9 mouse cellular contexts compared by ENCODE assay signal in the genomic region with DNA sequence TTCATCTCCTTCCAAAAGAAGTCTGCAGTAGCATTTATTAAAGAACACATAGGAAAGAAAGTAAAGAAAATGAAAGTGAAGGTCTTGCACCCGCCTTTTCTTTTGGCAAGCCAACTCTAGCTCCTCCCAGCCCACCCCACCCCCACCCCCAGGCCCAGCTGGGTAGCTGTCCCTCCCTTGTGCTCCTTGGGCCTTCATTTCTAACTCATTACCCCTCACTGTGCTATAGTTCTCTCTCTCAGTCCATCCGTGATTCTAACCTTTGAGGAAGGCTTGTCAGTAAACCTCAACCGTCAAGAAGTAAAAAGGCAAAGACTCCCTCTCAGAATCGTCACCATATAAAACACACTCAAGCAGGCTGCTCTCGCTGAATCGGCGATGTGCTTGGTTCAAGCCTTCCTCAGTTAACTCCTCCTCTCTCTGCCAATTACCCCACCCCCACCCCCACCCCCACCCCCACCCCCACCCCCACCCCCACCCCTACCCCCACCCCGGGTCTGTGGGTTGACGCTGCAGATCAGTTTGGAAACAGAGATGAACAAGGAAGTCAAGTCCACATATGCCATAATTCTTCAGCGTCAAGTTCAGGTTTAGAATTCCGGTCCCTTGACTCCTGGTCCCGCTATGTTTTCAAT. TPM values are rescaled to one million over a fixed set of nuclear protein-coding genes. Genes with fewer than 3 reads are reported as not detected.
DNase-seq lines count a peak whose midpoint lies in the region; ATAC-seq and TF ChIP-seq lines count a peak whose summit lies in the region.
"Had no signal": no experiment of that assay in that cellular context is flagged by ENCODE, and none has a peak within 500 bp of the region (broad histone marks: within the 10 kb centered on the region; RNA-seq: fewer than 3 reads in every experiment).

No protein-coding gene starts in this region.

- ATAC-seq in lung, embryonic 14.5 days (ENCODE audit: insufficient read depth): peak; percentile 55; the same call in 1 of the 2 replicates
- ATAC-seq in embryonic facial prominence, embryonic 13.5 days (ENCODE audit: insufficient number of reproducible peaks, insufficient read depth, low FRiP score, low TSS enrichment, low read depth): no peak
- no peak for ATAC-seq in intestine, embryonic 16.5 days
- peak; percentile 32; the same call in 1 of the 2 replicates for ATAC-seq in neural tube, embryonic 14.5 days (ENCODE audit: low read depth)

- no peak for TF ChIP-seq CTCF in lung, embryonic 14.5 days (IDR thresholded peaks at IDR 0.05; ENCODE audit: low read depth)

- H3K27ac ChIP-seq in lung, embryonic 14.5 days (ENCODE audit: low read depth): peak overlapping the region; percentile 43; the same call in 1 of the 2 replicates
- no peak overlapping the region for H3K27ac ChIP-seq in embryonic facial prominence, embryonic 13.5 days
- no peak overlapping the region for H3K27ac ChIP-seq in intestine, embryonic 16.5 days (ENCODE audit: low read length)
- no peak overlapping the region for H3K27ac ChIP-seq in neural tube, embryonic 14.5 days (ENCODE audit: low read depth, low read length)

- no peak for DNase-seq in lung, embryonic 14.5 days
- DNase-seq in lung, postnatal 36 days: no peak
- DNase-seq in adrenal gland, postnatal 10 days: no peak
- DNase-seq in frontal cortex, postnatal 10 days (ENCODE audit: low spot score in 2 of 2): no peak
- no peak for DNase-seq in urinary bladder, postnatal 10 days (ENCODE audit: low spot score)
- DNase-seq: adrenal gland, adult 2 months had no signal

- 15% methylated on average over 12 of the region's 12 CpGs for WGBS in lung, embryonic 14.5 days
- 15% methylated on average over 12 of the region's 12 CpGs for WGBS in embryonic facial prominence, embryonic 13.5 days
- 22% methylated on average over 12 of the region's 12 CpGs for WGBS in intestine, embryonic 16.5 days
- WGBS in neural tube, embryonic 14.5 days: 7% methylated on average over 12 of the region's 12 CpGs

- H3K4me3 ChIP-seq in lung, embryonic 14.5 days (ENCODE audit: low read depth, low read length): no peak overlapping the region
- H3K4me3 ChIP-seq in embryonic facial prominence, embryonic 13.5 days: peak overlapping the region; percentile 4; the same call in 1 of the 2 replicates
- no peak overlapping the region for H3K4me3 ChIP-seq in intestine, embryonic 16.5 days (ENCODE audit: low read length)
- no peak overlapping the region for H3K4me3 ChIP-seq in neural tube, embryonic 14.5 days (ENCODE audit: low read depth, low read length)

- H3K4me1 ChIP-seq in lung, embryonic 14.5 days (ENCODE audit: insufficient read depth): 0 out of 2 replicates have a peak, but pooled peaks cover 8% of the 10 kb centered on the region
- H3K4me1 ChIP-seq in embryonic facial prominence, embryonic 13.5 days: peaks cover 22% of the 10 kb centered on the region
- H3K4me1 ChIP-seq in intestine, embryonic 16.5 days (ENCODE audit: control insufficient read depth, insufficient read depth, low read length): 0 out of 2 replicates have a peak, but pooled peaks cover 2% of the 10 kb centered on the region
- 0 out of 2 replicates have a peak, but pooled peaks cover 5% of the 10 kb centered on the region for H3K4me1 ChIP-seq in neural tube, embryonic 14.5 days (ENCODE audit: control insufficient read depth, insufficient read depth, low read length)

- no peaks in the 10 kb centered on the region for H3K36me3 ChIP-seq in lung, embryonic 14.5 days (ENCODE audit: insufficient read depth)
- H3K36me3 ChIP-seq in embryonic facial prominence, embryonic 13.5 days: no peaks in the 10 kb centered on the region
- H3K36me3 ChIP-seq in intestine, embryonic 16.5 days (ENCODE audit: control insufficient read depth, insufficient read depth, low read length): no peaks in the 10 kb centered on the region
- no peaks in the 10 kb centered on the region for H3K36me3 ChIP-seq in neural tube, embryonic 14.5 days (ENCODE audit: control insufficient read depth, insufficient read depth, low read length)

- H3K9ac ChIP-seq in lung, embryonic 14.5 days: no peak overlapping the region
- no peak overlapping the region for H3K9ac ChIP-seq in embryonic facial prominence, embryonic 13.5 days
- H3K9ac ChIP-seq in intestine, embryonic 16.5 days (ENCODE audit: low read depth, low read length): no peak overlapping the region
- H3K9ac ChIP-seq in neural tube, embryonic 14.5 days (replicated peaks; ENCODE audit: low read depth, low read length): no peak overlapping the region

- H3K9me3 ChIP-seq in lung, embryonic 14.5 days (ENCODE audit: low read depth, low read length): no peaks in the 10 kb centered on the region
- no peaks in the 10 kb centered on the region for H3K9me3 ChIP-seq in embryonic facial prominence, embryonic 13.5 days
- H3K9me3 ChIP-seq in intestine, embryonic 16.5 days (ENCODE audit: control insufficient read depth, low read length): no peaks in the 10 kb centered on the region
- no peaks in the 10 kb centered on the region for H3K9me3 ChIP-seq in neural tube, embryonic 14.5 days (ENCODE audit: control insufficient read depth, low read length)

- H3K27me3 ChIP-seq in lung, embryonic 14.5 days (ENCODE audit: insufficient read depth, low read length): no peaks in the 10 kb centered on the region
- no peaks in the 10 kb centered on the region for H3K27me3 ChIP-seq in embryonic facial prominence, embryonic 13.5 days
- H3K27me3 ChIP-seq in intestine, embryonic 16.5 days (replicated peaks; ENCODE audit: control insufficient read depth, insufficient read depth, low read length): no peaks in the 10 kb centered on the region
- no peaks in the 10 kb centered on the region for H3K27me3 ChIP-seq in neural tube, embryonic 14.5 days (ENCODE audit: control insufficient read depth, insufficient read depth, low read length)

- peak overlapping the region; percentile 42 for H3K4me2 ChIP-seq in lung, embryonic 14.5 days
- H3K4me2 ChIP-seq in embryonic facial prominence, embryonic 13.5 days: peak overlapping the region; percentile 43
- H3K4me2 ChIP-seq in intestine, embryonic 16.5 days (ENCODE audit: low read depth, low read length): peak overlapping the region; percentile 22; the same call in 1 of the 2 replicates
- H3K4me2 ChIP-seq in neural tube, embryonic 14.5 days (ENCODE audit: low read depth, low read length): peak overlapping the region; percentile 33

RNA-seq across cellular contexts. Expression of a gene that starts 5.9 kb away (rescaled TPM):
- polyA plus RNA-seq in lung, embryonic 14.5 days (2014; fragmentation: Nextera tagmentation; extraction: Ambion mirVana): 24.5 and 26.1 TPM in 2 replicates
- polyA plus RNA-seq in embryonic facial prominence, embryonic 13.5 days (2015; fragmentation: Nextera tagmentation; extraction: Ambion mirVana): 37.2 and 39.9 TPM in 2 replicates
- 3.7 and 4.0 TPM in 2 replicates for polyA plus RNA-seq in intestine, embryonic 16.5 days (2015; fragmentation: Nextera tagmentation; extraction: Ambion mirVana)
- polyA plus RNA-seq in neural tube, embryonic 14.5 days (2014; fragmentation: Nextera tagmentation; extraction: Ambion mirVana): 205 and 228 TPM in 2 replicates
- total RNA-seq in adrenal gland, postnatal 10 days (2021): 10 to 100 TPM; 10.4 to 18.5 TPM

Comparison
In these comparisons a context has a peak if more than half of its experiments do, and no peak if none do; other contexts are left out.
1. ATAC-seq: peak in lung, embryonic 14.5 days (single experiment) and neural tube, embryonic 14.5 days (single experiment); none in embryonic facial prominence, embryonic 13.5 days (single experiment) and intestine, embryonic 16.5 days (single experiment).
2. Peak in every context shown above with its lines, with median percentiles within 50 percentile points of each other: H3K4me2 ChIP-seq.